Mouse (Mus musculus): ENCODE measurements around the gene Abca17. TPM values are rescaled to one million over a fixed set of nuclear protein-coding genes. Genes with fewer than 3 reads are reported as not detected.
A peak's percentile ranks its signal among the peaks of the same experiment; 100 is the strongest.

The Abca17 gene
- polyA plus RNA-seq, 1 experiment from 2014 or later, result not detected

- DNase-seq (ENCODE audit: low spot score), result no peak
These were observed 106.8 kb downstream of the Abca17 start for GRCm38 (mm10) chr17:24244061-24244460.

- DNase-seq (ENCODE audit: low spot score), result peak; percentile 60
These were observed 107.4 kb downstream of the Abca17 start for GRCm38 (mm10) chr17:24243311-24243969.

GRCm38 (mm10) chr17:24236921-24237320 lies 113.9 kb downstream of the Abca17 start:
- DNase-seq (ENCODE audit: low spot score), result no peak

- DNase-seq (ENCODE audit: low spot score), result no peak
These were observed 114.4 kb downstream of the Abca17 start for GRCm38 (mm10) chr17:24236479-24236878.

GRCm38 (mm10) chr17:24227941-24228340 lies 122.9 kb downstream of the Abca17 start:
- DNase-seq (ENCODE audit: low spot score), result no peak

GRCm38 (mm10) chr17:24226721-24227120 lies 124.1 kb downstream of the Abca17 start:
- no peak for DNase-seq (ENCODE audit: low spot score)

GRCm38 (mm10) chr17:24225851-24226250 lies 125.0 kb downstream of the Abca17 start:
- no peak for DNase-seq (ENCODE audit: low spot score)

GRCm38 (mm10) chr17:24224741-24225140 lies 126.1 kb downstream of the Abca17 start:
- DNase-seq (ENCODE audit: low spot score), result no peak

- DNase-seq (ENCODE audit: low spot score), result no peak
These were observed 127.4 kb downstream of the Abca17 start for GRCm38 (mm10) chr17:24223513-24223912.

- no peak for DNase-seq (ENCODE audit: low spot score)
These were observed 128.2 kb downstream of the Abca17 start for GRCm38 (mm10) chr17:24222653-24223052.

- DNase-seq (ENCODE audit: low spot score), result peak; percentile 93
These were observed 130.1 kb downstream of the Abca17 start, which contains the start of gene Tedc2 for GRCm38 (mm10) chr17:24220435-24221411. TSS of gene Tedc2 (minus strand) at chr17:24220851.

GRCm38 (mm10) chr17:24216836-24217235 lies 134.0 kb downstream of the Abca17 start:
- DNase-seq (ENCODE audit: low spot score), result no peak

Small RNA genes within 50 kb of the gene (microRNA-seq; reads per million reads assigned to microRNA genes)
- gene Gm24427 (ENCODE audit: borderline number of aligned reads) (not detected), gene Mir5134 (ENCODE audit: borderline number of aligned reads) (2.1 reads per million), gene Mir6965 (ENCODE audit: borderline number of aligned reads) (not detected)

Other genes with a start within 250 kb of the Abca17 start
- gene Pdpk1, start 200.1 kb downstream of the Abca17 start, polyA plus RNA-seq (2015; fragmentation: Nextera tagmentation; extraction: Ambion mirVana), result 48.3 and 62.0 TPM in 2 replicates
- 27.3 and 29.8 TPM in 2 replicates for gene Amdhd2, start 187.3 kb downstream of the Abca17 start, polyA plus RNA-seq (2015; fragmentation: Nextera tagmentation; extraction: Ambion mirVana)
- gene Atp6v0c, start 181.4 kb downstream of the Abca17 start, polyA plus RNA-seq (2015; fragmentation: Nextera tagmentation; extraction: Ambion mirVana), result 506 and 523 TPM in 2 replicates
- 1.4 and 1.5 TPM in 2 replicates for gene Tbc1d24, start 145.5 kb downstream of the Abca17 start, polyA plus RNA-seq (2015; fragmentation: Nextera tagmentation; extraction: Ambion mirVana)
- gene Ntn3, start 141.5 kb downstream of the Abca17 start, polyA plus RNA-seq (2015; fragmentation: Nextera tagmentation; extraction: Ambion mirVana), result 0.19 and 0.29 TPM in 2 replicates
- 6.9 and 8.0 TPM in 2 replicates for gene Tedc2, start 130.2 kb downstream of the Abca17 start, polyA plus RNA-seq (2015; fragmentation: Nextera tagmentation; extraction: Ambion mirVana)
- gene Ccnf, start 99.6 kb downstream of the Abca17 start, polyA plus RNA-seq (2015; fragmentation: Nextera tagmentation; extraction: Ambion mirVana), result 63.0 and 74.3 TPM in 2 replicates
- 5.6 and 8.1 TPM in 2 replicates for gene Abca3, start 882 bp upstream of the Abca17 start, polyA plus RNA-seq (2015; fragmentation: Nextera tagmentation; extraction: Ambion mirVana)
- 232 and 240 TPM in 2 replicates for gene Rnps1, start 63.5 kb upstream of the Abca17 start, polyA plus RNA-seq (2015; fragmentation: Nextera tagmentation; extraction: Ambion mirVana)
- gene Eci1, start 75.6 kb upstream of the Abca17 start, polyA plus RNA-seq (2015; fragmentation: Nextera tagmentation; extraction: Ambion mirVana), result 23.2 and 31.3 TPM in 2 replicates
- gene Dnase1l2, start 92.0 kb upstream of the Abca17 start, polyA plus RNA-seq (2015; fragmentation: Nextera tagmentation; extraction: Ambion mirVana), result 1.7 and 1.9 TPM in 2 replicates
- 12.2 and 24.5 TPM in 2 replicates for gene E4f1, start 119.2 kb upstream of the Abca17 start, polyA plus RNA-seq (2015; fragmentation: Nextera tagmentation; extraction: Ambion mirVana)
- 55.7 and 57.4 TPM in 2 replicates for gene Pgp, start 119.3 kb upstream of the Abca17 start, polyA plus RNA-seq (2015; fragmentation: Nextera tagmentation; extraction: Ambion mirVana)
- gene Bricd5, start 122.8 kb upstream of the Abca17 start, polyA plus RNA-seq (2015; fragmentation: Nextera tagmentation; extraction: Ambion mirVana), result 0.18 TPM in 1 of 2 replicates, not detected in the other
- gene Mlst8, start 128.0 kb upstream of the Abca17 start, polyA plus RNA-seq (2015; fragmentation: Nextera tagmentation; extraction: Ambion mirVana), result 18.6 and 19.2 TPM in 2 replicates
- 0.10 and 0.19 TPM in 2 replicates for gene Caskin1, start 137.5 kb upstream of the Abca17 start, polyA plus RNA-seq (2015; fragmentation: Nextera tagmentation; extraction: Ambion mirVana)
- 59.9 and 64.3 TPM in 2 replicates for gene Traf7, start 176.9 kb upstream of the Abca17 start, polyA plus RNA-seq (2015; fragmentation: Nextera tagmentation; extraction: Ambion mirVana)
- gene Rab26, start 183.1 kb upstream of the Abca17 start, polyA plus RNA-seq (2015; fragmentation: Nextera tagmentation; extraction: Ambion mirVana), result 1.5 and 2.4 TPM in 2 replicates
- gene Pkd1, start 198.8 kb upstream of the Abca17 start, polyA plus RNA-seq (2015; fragmentation: Nextera tagmentation; extraction: Ambion mirVana), result 4.6 and 6.4 TPM in 2 replicates